Mouse (Mus musculus): ENCODE results near the gene Caprin1.

The Caprin1 gene

GRCm38 (mm10) chr2:103796861-103797466 lies 485 bp downstream of the Caprin1 start:
- peak; percentile 57 for DNase-seq (ENCODE audit: low read depth)

- DNase-seq (ENCODE audit: low read depth), result no peak
Measured at GRCm38 (mm10) chr2:103796211-103796860, 1.1 kb downstream of the Caprin1 start.

GRCm38 (mm10) chr2:103795843-103796210 lies 1.6 kb downstream of the Caprin1 start:
- DNase-seq (ENCODE audit: low read depth), result peak; percentile 67

- DNase-seq (ENCODE audit: low read depth), result no peak
Measured at GRCm38 (mm10) chr2:103792009-103792408, 5.4 kb downstream of the Caprin1 start.

GRCm38 (mm10) chr2:103785735-103786134 lies 11.7 kb downstream of the Caprin1 start:
- DNase-seq (ENCODE audit: low read depth), result no peak

GRCm38 (mm10) chr2:103784621-103785020 lies 12.8 kb downstream of the Caprin1 start:
- no peak for DNase-seq (ENCODE audit: low read depth)

- no peak for DNase-seq (ENCODE audit: low read depth)
Measured at GRCm38 (mm10) chr2:103762492-103762891, 35.0 kb downstream of the Caprin1 start.

- DNase-seq (ENCODE audit: low read depth), result no peak
Measured at GRCm38 (mm10) chr2:103761993-103762392, 35.5 kb downstream of the Caprin1 start.

GRCm38 (mm10) chr2:103760906-103761716 lies 36.3 kb downstream of the Caprin1 start, which contains the start of gene Nat10:
Gene Nat10, minus strand, starts transcription at chr2:103761270.
- peak; percentile 96 for DNase-seq (ENCODE audit: low read depth)

- no peak for DNase-seq (ENCODE audit: low read depth)
Measured at GRCm38 (mm10) chr2:103760421-103760820, 37.0 kb downstream of the Caprin1 start.

- DNase-seq (ENCODE audit: low read depth), result no peak
Measured at GRCm38 (mm10) chr2:103755458-103756085, 41.9 kb downstream of the Caprin1 start.

GRCm38 (mm10) chr2:103754614-103755013 lies 42.8 kb downstream of the Caprin1 start:
- DNase-seq (ENCODE audit: low read depth), result no peak

GRCm38 (mm10) chr2:103751771-103752170 lies 45.7 kb downstream of the Caprin1 start:
- DNase-seq (ENCODE audit: low read depth), result no peak

- DNase-seq (ENCODE audit: low read depth), result no peak
Measured at GRCm38 (mm10) chr2:103749091-103749490, 48.4 kb downstream of the Caprin1 start.

- DNase-seq (ENCODE audit: low read depth), result no peak
Measured at GRCm38 (mm10) chr2:103747891-103748290, 49.6 kb downstream of the Caprin1 start.

- DNase-seq (ENCODE audit: low read depth), result no peak
Measured at GRCm38 (mm10) chr2:103746761-103747160, 50.7 kb downstream of the Caprin1 start.

- no peak for DNase-seq (ENCODE audit: low read depth)
Measured at GRCm38 (mm10) chr2:103746096-103746495, 51.4 kb downstream of the Caprin1 start.

GRCm38 (mm10) chr2:103745481-103745880 lies 52.0 kb downstream of the Caprin1 start:
- DNase-seq (ENCODE audit: low read depth), result no peak

GRCm38 (mm10) chr2:103743988-103744387 lies 53.5 kb downstream of the Caprin1 start:
- no peak for DNase-seq (ENCODE audit: low read depth)

GRCm38 (mm10) chr2:103743536-103743935 lies 53.9 kb downstream of the Caprin1 start:
- no peak for DNase-seq (ENCODE audit: low read depth)

- DNase-seq (ENCODE audit: low read depth), result no peak
Measured at GRCm38 (mm10) chr2:103742821-103743220, 54.6 kb downstream of the Caprin1 start.

- DNase-seq (ENCODE audit: low read depth), result no peak
Measured at GRCm38 (mm10) chr2:103731423-103731822, 66.0 kb downstream of the Caprin1 start.
